Mouse (Mus musculus) thymus, adult 2 months (tissue): ENCODE results near the gene Olfml2a. TPM values are rescaled to one million over a fixed set of nuclear protein-coding genes. Genes with fewer than 3 reads are reported as not detected.

ENCODE experiments used
- DNase-seq: peaks from one replicate; pipeline ENCODE4 v3.0.0; 2021
- H3K27ac ChIP-seq: fragments of 200-500 bp; 2 replicates; pipeline ENCODE4 v1.5.1; 2012; ENCODE audit warnings: low read length, control low read depth; ENCODE audit not compliant: control insufficient read depth, insufficient read depth
- H3K27me3 ChIP-seq: fragments of 200-500 bp; 2 replicates; pipeline ENCODE4 v1.6.1; 2012; ENCODE audit warnings: mild to moderate bottlenecking, low read length, moderate library complexity, mixed read lengths; ENCODE audit not compliant: control insufficient read depth, insufficient read depth
- H3K36me3 ChIP-seq: fragments of 200-500 bp; 2 replicates; pipeline ENCODE4 v1.6.1; 2012; ENCODE audit warnings: mild to moderate bottlenecking, low read length, moderate library complexity; ENCODE audit not compliant: control insufficient read depth, insufficient read depth
- H3K4me1 ChIP-seq: fragments of 200-500 bp; replicated peaks from 2 replicates; pipeline ENCODE4 v1.6.1; 2012; ENCODE audit warnings: low read length; ENCODE audit not compliant: control insufficient read depth, insufficient read depth
- H3K4me3 ChIP-seq: fragments of 200-500 bp; 2 replicates; pipeline ENCODE4 v1.5.1; 2012; ENCODE audit warnings: mild to moderate bottlenecking, low read length, control low read depth, moderate library complexity; ENCODE audit not compliant: control insufficient read depth, insufficient read depth
- CTCF ChIP-seq: fragments of 200-500 bp; IDR thresholded peaks from 2 replicates; pipeline ENCODE4 v1.5.1; 2012; ENCODE audit warnings: mild to moderate bottlenecking, control low read depth, low read length, moderate library complexity, borderline replicate concordance; ENCODE audit not compliant: control insufficient read depth, poor library complexity, insufficient read depth; ENCODE audit errors: extremely low read depth
- POLR2A ChIP-seq: fragments of 200-500 bp; IDR thresholded peaks from 2 replicates; pipeline ENCODE4 v1.6.1; 2012; ENCODE audit warnings: mild to moderate bottlenecking, low read length, control low read depth, moderate library complexity; ENCODE audit not compliant: control insufficient read depth, poor library complexity, insufficient read depth; ENCODE audit errors: extremely low read depth
- WGBS: fragments of 180-500 bp; shearing (Covaris S2); methylation state at CpG from one replicate; pipeline ENCODE4 v1.1.7; 2018; 5-methylcytosine and 5-hydroxymethylcytosine counted together
- polyA plus RNA-seq: library from polyadenylated mRNA; depleted of rRNA; stranded (reverse); fragments of >200 nt; gene quantifications from 2 replicates; pipeline ENCODE4 v1.2.3, GENCODE M21; 2012

Gene Olfml2a
- polyA plus RNA-seq, 1 experiment = 5.0 TPM

GRCm38 (mm10) chr2:38925171-38926080, 6.4 kb upstream of the Olfml2a start:
- DNase-seq = peak; percentile 34
- under 1% methylated on average over 50 of the region's 51 CpGs for WGBS
- H3K27me3 ChIP-seq = peaks cover 9% of the 10 kb centered on the region; the same call in 1 of the 2 replicates
- no peak overlapping the region for H3K27ac ChIP-seq
- no peaks in the 10 kb centered on the region for H3K36me3 ChIP-seq
- peaks cover 9% of the 10 kb centered on the region for H3K4me1 ChIP-seq
- peak overlapping the region; percentile 97 for H3K4me3 ChIP-seq
- TF ChIP-seq POLR2A (no peak), CTCF (no peak)

- TF ChIP-seq CTCF = no peak; the same call in 1 of the 2 replicates
- TF ChIP-seq POLR2A = no peak
- H3K4me1 ChIP-seq = peaks cover 11% of the 10 kb centered on the region
- H3K27ac ChIP-seq = no peak overlapping the region
- under 1% methylated on average over 50 of the region's 53 CpGs for WGBS
- DNase-seq = peak; percentile 93
- peak overlapping the region; percentile 97 for H3K4me3 ChIP-seq
- H3K36me3 ChIP-seq = no peaks in the 10 kb centered on the region
- peaks cover 9% of the 10 kb centered on the region; the same call in 1 of the 2 replicates for H3K27me3 ChIP-seq
Observed at GRCm38 (mm10) chr2:38926145-38926891, 5.5 kb upstream of the Olfml2a start.

- peak; percentile 62 for DNase-seq
- H3K27ac ChIP-seq = no peak within 1 kb of the TSS
Observed at GRCm38 (mm10) chr2:38927115-38927979, 4.4 kb upstream of the Olfml2a start, which contains the start of gene Nr6a1. Nr6a1 (minus strand) TSS chr2:38927688.

GRCm38 (mm10) chr2:38930269-38930668, 1.5 kb upstream of the Olfml2a start:
- Histone ChIP-seq H3K27ac (no peak overlapping the region), H3K4me1 (peaks cover 19% of the 10 kb centered on the region), H3K4me3 (no peak overlapping the region), H3K27me3 (peaks cover 5% of the 10 kb centered on the region; the same call in 1 of the 2 replicates), H3K36me3 (no peaks in the 10 kb centered on the region)
- TF ChIP-seq POLR2A (no peak), CTCF (no peak)
- WGBS = 97% methylated on average over 2 of the region's 2 CpGs
- no peak for DNase-seq

More at GRCm38 (mm10) chr2:38927115-38927979, 4.4 kb upstream of the Olfml2a start, which contains the start of gene Nr6a1:
- no peaks in the 10 kb centered on the region for H3K36me3 ChIP-seq
- H3K4me3 ChIP-seq = peak within 1 kb of the TSS; percentile 28
- peak; percentile 97 for TF ChIP-seq CTCF
- no peak for TF ChIP-seq POLR2A
- WGBS = 10% methylated on average over 19 of the region's 19 CpGs
- H3K27me3 ChIP-seq = peaks cover 9% of the 10 kb centered on the region; the same call in 1 of the 2 replicates
- peaks cover 20% of the 10 kb centered on the region for H3K4me1 ChIP-seq

- no peak for DNase-seq
- WGBS = 59% methylated on average over 2 of the region's 2 CpGs
- H3K27me3 ChIP-seq = no peaks in the 10 kb centered on the region
Observed at GRCm38 (mm10) chr2:38933931-38934330, 2.2 kb downstream of the Olfml2a start.

GRCm38 (mm10) chr2:38934936-38935335, 3.2 kb downstream of the Olfml2a start:
- WGBS = 82% methylated on average over 5 of the region's 5 CpGs
- H3K27me3 ChIP-seq = no peaks in the 10 kb centered on the region
- no peak for DNase-seq

More at GRCm38 (mm10) chr2:38933931-38934330, 2.2 kb downstream of the Olfml2a start:
- H3K4me3 ChIP-seq = no peak overlapping the region
- H3K36me3 ChIP-seq = no peaks in the 10 kb centered on the region
- peaks cover 12% of the 10 kb centered on the region for H3K4me1 ChIP-seq
- no peak overlapping the region for H3K27ac ChIP-seq
- TF ChIP-seq CTCF (no peak), POLR2A (no peak)

More at GRCm38 (mm10) chr2:38934936-38935335, 3.2 kb downstream of the Olfml2a start:
- Histone ChIP-seq H3K4me3 (no peak overlapping the region), H3K36me3 (no peaks in the 10 kb centered on the region), H3K27ac (no peak overlapping the region), H3K4me1 (peaks cover 12% of the 10 kb centered on the region)
- TF ChIP-seq POLR2A = no peak
- no peak for TF ChIP-seq CTCF
